Mouse (Mus musculus) CH12.LX (cell line): ENCODE data around the gene Cdk8.

Experiments used
- CHD2 ChIP-seq: IDR thresholded peaks from 2 replicates; pipeline ENCODE4 v1.6.1; 2011; ENCODE audit warnings: low read length, improper control_type of control experiment
- CTCF ChIP-seq, 2 experiments: IDR thresholded peaks in 1 of 2; conservative IDR thresholded peaks in 1 of 2; 2 replicates each; pipeline ENCODE4 v1.5.1; 2011 to 2012; ENCODE audit warnings: low read depth in 2 of 2, low read length in 2 of 2, improper control_type of control experiment in 1 of 2, inconsistent platforms in 1 of 2, mild to moderate bottlenecking in 1 of 2, moderate library complexity in 1 of 2
- EP300 ChIP-seq: IDR thresholded peaks from 2 replicates; pipeline ENCODE4 v1.6.1; 2011; ENCODE audit warnings: low read length, improper control_type of control experiment
- JUN ChIP-seq: IDR thresholded peaks from 2 replicates; pipeline ENCODE4 v1.6.1; 2011; ENCODE audit warnings: low read depth, mild to moderate bottlenecking, low read length, improper control_type of control experiment, moderate library complexity; ENCODE audit not compliant: insufficient read depth
- MEF2A ChIP-seq: IDR thresholded peaks from 2 replicates; pipeline ENCODE4 v1.6.1; 2014; ENCODE audit warnings: low read depth, mild to moderate bottlenecking, inconsistent platforms, low read length, improper control_type of control experiment, borderline replicate concordance
- MXI1 ChIP-seq: IDR thresholded peaks from 2 replicates; pipeline ENCODE4 v1.6.1; 2011; ENCODE audit warnings: mild to moderate bottlenecking, low read depth, low read length, improper control_type of control experiment
- POLR2A ChIP-seq: IDR thresholded peaks from 2 replicates; pipeline ENCODE4 v1.6.1; 2011; ENCODE audit warnings: low read depth, mild to moderate bottlenecking, improper control_type of control experiment, low read length
- SIN3A ChIP-seq: IDR thresholded peaks from 2 replicates; pipeline ENCODE4 v1.6.1; 2012; ENCODE audit warnings: low read length, improper control_type of control experiment, inconsistent platforms
- USF2 ChIP-seq: conservative IDR thresholded peaks from 2 replicates; pipeline ENCODE4 v1.6.1; 2011; ENCODE audit warnings: low read depth, low read length, improper control_type of control experiment
- ZKSCAN1 ChIP-seq: IDR thresholded peaks from 2 replicates; pipeline ENCODE4 v1.6.1; 2012; ENCODE audit warnings: low read depth, inconsistent platforms, low read length, improper control_type of control experiment, borderline replicate concordance
- ZMIZ1 ChIP-seq: IDR thresholded peaks from 2 replicates; pipeline ENCODE4 v1.6.1; 2012; ENCODE audit warnings: low read depth, mild to moderate bottlenecking, inconsistent platforms, low read length, improper control_type of control experiment

- no peak for TF ChIP-seq ZKSCAN1
- TF ChIP-seq CHD2 = peak; percentile 89
- no peak; a peak in 1 of 4 replicates for TF ChIP-seq CTCF (conservative IDR thresholded peaks at IDR 0.05 in 1 of 2, IDR thresholded peaks at IDR 0.05 in 1 of 2; ENCODE audit: low read depth in 2 of 2, low read length in 2 of 2)
- peak; percentile 83 for TF ChIP-seq POLR2A
- TF ChIP-seq JUN = no peak
- TF ChIP-seq MEF2A = peak; percentile 59; the same call in 1 of the 2 replicates
- TF ChIP-seq EP300 = no peak
- TF ChIP-seq MXI1 = peak; percentile 71; the same call in 1 of the 2 replicates
- TF ChIP-seq SIN3A = peak; percentile 90
- TF ChIP-seq USF2 = no peak
- TF ChIP-seq ZMIZ1 = peak; percentile 76; the same call in 1 of the 2 replicates
Observed at GRCm38 (mm10) chr5:146220879-146221714, 9.9 kb upstream of the Cdk8 start, which contains the start of gene Rnf6.
